Mouse (Mus musculus) kidney, adult 9 months (tissue): ENCODE results near the gene Otos.
A peak's percentile ranks its signal among the peaks of the same experiment; 100 is the strongest.

Experiments
- DNase-seq: peaks from one replicate; pipeline ENCODE4 v3.0.0; 2022

The Otos gene

GRCm38 (mm10) chr1:92646111-92646510 is 2.5 kb downstream of the Otos start:
- DNase-seq, result no peak

- no peak for DNase-seq
Measured at GRCm38 (mm10) chr1:92644916-92645315, 3.7 kb downstream of the Otos start.

GRCm38 (mm10) chr1:92643691-92644090 is 5.0 kb downstream of the Otos start:
- no peak for DNase-seq

GRCm38 (mm10) chr1:92641514-92642272 is 6.9 kb downstream of the Otos start, which contains the start of gene Cops9:
TSS of gene Cops9 (minus strand) at chr1:92641985.
- peak; percentile 91 for DNase-seq

GRCm38 (mm10) chr1:92640393-92640792 is 8.2 kb downstream of the Otos start:
- DNase-seq, result no peak

GRCm38 (mm10) chr1:92638736-92639135 is 9.9 kb downstream of the Otos start:
- no peak for DNase-seq

- no peak for DNase-seq
Measured at GRCm38 (mm10) chr1:92638181-92638580, 10.5 kb downstream of the Otos start.

- no peak for DNase-seq
Measured at GRCm38 (mm10) chr1:92637501-92638172, 11.0 kb downstream of the Otos start.

GRCm38 (mm10) chr1:92636676-92637075 is 12.0 kb downstream of the Otos start:
- DNase-seq, result no peak

- no peak for DNase-seq
Measured at GRCm38 (mm10) chr1:92636015-92636414, 12.6 kb downstream of the Otos start.

GRCm38 (mm10) chr1:92634976-92635599 is 13.6 kb downstream of the Otos start:
- DNase-seq, result no peak

GRCm38 (mm10) chr1:92634569-92634968 is 14.1 kb downstream of the Otos start:
- DNase-seq, result no peak

- DNase-seq, result no peak
Measured at GRCm38 (mm10) chr1:92633726-92634125, 14.9 kb downstream of the Otos start.

- no peak for DNase-seq
Measured at GRCm38 (mm10) chr1:92632948-92633347, 15.7 kb downstream of the Otos start.

- no peak for DNase-seq
Measured at GRCm38 (mm10) chr1:92632196-92632595, 16.4 kb downstream of the Otos start.

GRCm38 (mm10) chr1:92628227-92628626 is 20.4 kb downstream of the Otos start:
- DNase-seq, result no peak

GRCm38 (mm10) chr1:92618360-92618759 is 30.3 kb downstream of the Otos start:
- DNase-seq, result no peak

- DNase-seq, result no peak
Measured at GRCm38 (mm10) chr1:92617488-92617887, 31.2 kb downstream of the Otos start, which contains the start of gene Olfr12. TSS of gene Olfr12 (plus strand) at chr1:92617788.

- no peak for DNase-seq
Measured at GRCm38 (mm10) chr1:92616046-92616445, 32.6 kb downstream of the Otos start.

- peak; percentile 28 for DNase-seq
Measured at GRCm38 (mm10) chr1:92614516-92614915, 34.1 kb downstream of the Otos start.

- no peak for DNase-seq
Measured at GRCm38 (mm10) chr1:92613175-92613574, 35.5 kb downstream of the Otos start.

GRCm38 (mm10) chr1:92611008-92611407 is 37.6 kb downstream of the Otos start:
- DNase-seq, result peak; percentile 64

- DNase-seq, result no peak
Measured at GRCm38 (mm10) chr1:92607711-92608110, 40.9 kb downstream of the Otos start.

- no peak for DNase-seq
Measured at GRCm38 (mm10) chr1:92605482-92605881, 43.2 kb downstream of the Otos start, which contains the start of gene Olfr1410. TSS of gene Olfr1410 (plus strand) at chr1:92605782.
